Mouse (Mus musculus) layer of hippocampus, adult 2 months (tissue): ENCODE measurements at regions not wholly inside any gene's neighbourhood (a gene's known extent, or its start where the extent isn't known, plus 50 kb on each side); places are given as distances from the start of the nearest gene placed in this dataset.
"Not testable (repeated sequence)": the region's sequence is repeated elsewhere in the genome, so short reads cannot be mapped to it uniquely, and the experiment has no call there.

Experiments
- DNase-seq, 2 experiments: peaks; one replicate each; pipeline ENCODE4 v3.0.0; 2022; ENCODE audit warnings: low spot score in 2 of 2
- H3K27ac ChIP-seq: fragments of 200-600 bp; 2 replicates; pipeline ENCODE4 v1.8.1; 2022
- H3K4me3 ChIP-seq: fragments of 200-600 bp; 2 replicates; pipeline ENCODE4 v1.8.1; 2022; ENCODE audit warnings: mild to moderate bottlenecking

DNA sequence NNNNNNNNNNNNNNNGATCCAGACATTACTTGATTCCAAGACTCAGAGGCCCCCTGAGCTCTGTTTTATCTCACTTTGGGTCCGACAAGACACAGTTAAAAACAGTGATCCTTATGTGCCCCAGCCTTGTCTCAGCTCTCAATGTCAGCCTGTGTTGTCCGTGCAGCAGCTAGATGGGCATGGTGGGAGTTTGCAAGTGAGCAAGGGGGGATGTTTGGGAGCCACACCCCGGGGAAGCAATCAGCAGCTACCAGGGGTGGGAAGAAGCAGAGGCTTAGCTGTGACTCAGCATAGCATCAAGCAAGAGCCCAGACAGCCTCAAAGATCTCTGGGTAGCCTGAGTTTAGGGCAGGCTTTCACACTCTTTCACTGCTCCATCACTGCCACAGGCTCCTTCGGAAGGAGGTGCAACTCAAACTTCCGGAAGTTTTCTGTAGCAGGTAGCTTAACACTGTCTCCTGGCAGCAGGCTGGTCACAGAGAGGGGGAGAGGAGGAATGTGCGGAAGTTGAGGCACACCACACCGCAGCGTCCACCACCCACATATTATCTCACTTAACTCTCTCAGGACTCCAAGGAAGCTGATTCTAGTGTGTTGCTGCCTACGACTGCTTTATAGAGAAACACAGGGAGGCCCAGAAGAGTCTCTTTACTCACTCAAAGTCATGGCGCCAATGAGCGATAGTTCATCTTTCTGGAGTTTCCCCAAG is 80.2 kb upstream of the Defb33 start:
- H3K27ac ChIP-seq, H3K4me3 ChIP-seq, DNase-seq: not testable (repeated sequence)

DNA sequence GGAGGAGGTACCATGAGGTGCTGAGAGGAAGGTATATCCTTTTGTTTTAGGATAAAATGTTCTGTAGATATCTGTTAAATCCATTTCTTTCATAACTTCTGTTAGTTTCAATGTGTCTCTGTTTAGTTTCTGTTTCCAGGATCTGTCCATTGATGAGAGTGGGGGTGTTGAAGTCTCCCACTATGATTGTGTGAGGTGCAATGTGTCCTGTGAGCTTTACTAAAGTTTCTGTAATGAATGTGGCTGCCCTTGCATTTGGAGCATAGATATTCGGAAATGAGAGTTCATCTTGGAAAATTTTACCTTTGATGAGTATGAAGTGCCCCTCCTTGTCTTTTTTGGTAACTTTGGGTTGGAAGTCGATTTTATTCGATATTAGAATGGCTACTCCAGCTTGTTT is 79.0 kb upstream of the Defb33 start:
- not testable (repeated sequence) for H3K4me3 ChIP-seq, H3K27ac ChIP-seq
- DNase-seq, result peak in 1 of 2 experiments; percentile 11

GRCm38 (mm10) chr8:20822434-20822833 is 70.0 kb upstream of the Defb33 start:
- not testable (repeated sequence) for H3K4me3 ChIP-seq, H3K27ac ChIP-seq
- DNase-seq, result peak in 1 of 2 experiments; percentile 10

GRCm38 (mm10) chr8:20823219-20823618 is 69.2 kb upstream of the Defb33 start:
- not testable (repeated sequence) for DNase-seq, H3K27ac ChIP-seq, H3K4me3 ChIP-seq

- H3K4me3 ChIP-seq, DNase-seq, H3K27ac ChIP-seq: not testable (repeated sequence)
These were observed 53.0 kb upstream of the Defb33 start for GRCm38 (mm10) chr8:20839481-20839880.
